Mouse (Mus musculus) E14TG2a.4 (cell line): ENCODE measurements around the gene Serpina3b.
"Not testable (repeated sequence)": the region's sequence is repeated elsewhere in the genome, so short reads cannot be mapped to it uniquely, and the experiment has no call there.

ENCODE experiments used
- H3K27me3 ChIP-seq: 2 replicates; pipeline ENCODE4 v1.6.1; 2014; ENCODE audit warnings: low read length, control low read depth; ENCODE audit not compliant: insufficient read depth
- H3K36me3 ChIP-seq: 2 replicates; pipeline ENCODE4 v1.6.1; 2014; ENCODE audit warnings: low read length, control low read depth; ENCODE audit not compliant: insufficient read depth
- H3K4me1 ChIP-seq: replicated peaks from 2 replicates; pipeline ENCODE4 v1.6.1; 2014; ENCODE audit warnings: low read depth, low read length, control low read depth
- H3K4me3 ChIP-seq: replicated peaks from 2 replicates; pipeline ENCODE4 v1.5.1; 2014; ENCODE audit warnings: mild to moderate bottlenecking, low read length
- H3K9me3 ChIP-seq: 2 replicates; pipeline ENCODE4 v1.6.1; 2014; ENCODE audit warnings: low read length, control low read depth
- CTCF ChIP-seq: conservative IDR thresholded peaks from 2 replicates; pipeline ENCODE4 v1.5.1; 2014; ENCODE audit warnings: low read length
- NANOG ChIP-seq: IDR thresholded peaks from 2 replicates; pipeline ENCODE4 v1.6.1; 2014; ENCODE audit warnings: borderline replicate concordance, low read length, mixed read lengths
- POU5F1 ChIP-seq: IDR thresholded peaks from 2 replicates; pipeline ENCODE4 v1.6.1; 2014; ENCODE audit warnings: low read length, borderline replicate concordance

The Serpina3b gene

DNA sequence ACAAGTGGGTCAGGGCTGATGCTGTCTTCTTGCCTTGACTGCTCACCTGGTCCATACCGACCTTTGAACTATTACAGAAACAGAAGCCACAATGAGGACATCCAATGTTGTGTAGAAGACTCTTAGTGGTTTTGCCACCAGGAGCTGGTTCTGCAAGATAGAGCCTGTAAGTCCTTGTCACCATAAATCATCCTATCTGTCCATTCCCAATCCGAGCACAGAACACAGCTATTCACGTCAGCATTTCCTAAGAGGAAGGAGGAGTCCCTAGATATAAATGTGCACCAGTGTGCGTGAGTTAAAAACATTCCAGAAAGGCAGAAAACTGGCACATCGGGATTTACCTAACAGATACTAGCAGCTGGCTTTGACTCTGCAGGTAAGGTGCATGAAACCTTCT, at the start of gene Serpina3b:
Gene Serpina3b (plus strand): TSS at position 301 of the 400 bp plus-strand sequence.
- no peak within 1 kb of the TSS for H3K4me3 ChIP-seq
- TF ChIP-seq NANOG (no peak), POU5F1 (no peak), CTCF (no peak)
- H3K9me3 ChIP-seq, result no peaks in the 10 kb centered on the region
- no peaks in the 10 kb centered on the region for H3K36me3 ChIP-seq
- H3K27me3 ChIP-seq, result no peaks in the 10 kb centered on the region
- H3K4me1 ChIP-seq, result no peaks in the 10 kb centered on the region

DNA sequence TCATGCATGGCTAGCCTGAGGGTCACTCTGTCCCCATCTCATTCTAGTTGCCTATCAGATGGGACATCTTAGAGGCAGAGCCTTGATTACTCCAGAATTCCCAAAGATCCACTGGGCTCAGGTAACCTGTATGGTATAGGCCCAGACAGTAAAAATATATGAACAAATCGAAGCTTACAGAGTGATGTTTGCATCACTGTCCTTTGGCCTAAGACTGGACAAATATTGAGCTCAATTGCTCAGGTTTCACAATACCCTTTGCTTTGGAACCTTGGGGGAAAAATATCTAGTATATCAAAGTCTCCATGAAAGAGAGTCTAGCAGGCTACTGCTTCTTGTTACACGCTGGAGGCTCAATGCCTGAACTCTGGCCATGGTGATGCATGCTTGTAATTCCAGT, 37.7 kb upstream of the Serpina3b start:
- H3K4me1 ChIP-seq, result no peaks in the 10 kb centered on the region
- no peak for TF ChIP-seq POU5F1
- no peaks in the 10 kb centered on the region for H3K27me3 ChIP-seq
- no peaks in the 10 kb centered on the region for H3K9me3 ChIP-seq
- H3K36me3 ChIP-seq, result no peaks in the 10 kb centered on the region
- no peak overlapping the region for H3K4me3 ChIP-seq

DNA sequence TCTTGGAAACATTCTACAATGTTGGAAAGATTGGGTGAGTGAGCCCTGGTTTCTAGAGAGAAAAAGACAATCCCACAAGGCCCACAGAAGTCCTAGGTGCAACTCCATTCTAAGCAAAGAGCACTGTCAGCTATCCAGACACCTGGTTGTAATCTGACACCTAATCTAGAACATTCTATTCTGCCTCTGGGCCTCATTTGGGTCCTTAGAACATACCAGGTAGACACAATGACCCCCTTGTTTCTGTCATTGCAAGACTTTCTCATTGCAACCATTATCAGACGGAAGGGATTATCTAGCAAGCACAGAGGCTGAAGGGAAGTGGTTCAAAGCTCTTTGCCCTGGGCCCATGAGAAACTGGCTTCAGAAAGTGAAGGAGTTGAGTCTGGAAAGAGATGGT, 36.5 kb upstream of the Serpina3b start:
- H3K27me3 ChIP-seq, result no peaks in the 10 kb centered on the region
- H3K4me1 ChIP-seq, result no peaks in the 10 kb centered on the region
- no peaks in the 10 kb centered on the region for H3K9me3 ChIP-seq
- H3K4me3 ChIP-seq, result no peak overlapping the region
- H3K36me3 ChIP-seq, result no peaks in the 10 kb centered on the region
- no peak for TF ChIP-seq NANOG
- TF ChIP-seq CTCF, result no peak
- no peak for TF ChIP-seq POU5F1

DNA sequence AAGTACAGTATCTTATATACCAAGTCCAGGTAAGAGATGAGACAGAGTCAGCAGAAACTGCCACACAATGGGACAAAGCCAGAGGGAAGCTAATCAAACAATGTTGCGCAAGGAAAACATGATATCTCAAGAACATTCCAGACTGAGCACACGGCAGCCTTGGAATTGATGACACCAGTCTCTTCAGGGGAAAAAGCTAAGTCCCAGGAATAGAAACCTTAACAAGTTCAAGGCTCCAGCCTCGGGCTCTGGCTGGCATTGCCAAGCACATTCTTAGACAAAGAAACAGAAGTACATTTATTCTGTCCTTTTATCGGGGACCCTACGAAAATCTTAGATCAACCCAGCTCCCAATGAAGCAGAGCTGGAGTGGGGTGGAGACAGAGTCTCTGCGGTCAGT, 27.0 kb upstream of the Serpina3b start, which contains the start of gene Serpina5:
Gene Serpina5 (plus strand): TSS at position 346 of the 400 bp plus-strand sequence.
- no peak within 1 kb of the TSS for H3K4me3 ChIP-seq
- no peaks in the 10 kb centered on the region for H3K4me1 ChIP-seq
- H3K36me3 ChIP-seq, result no peaks in the 10 kb centered on the region
- H3K27me3 ChIP-seq, result no peaks in the 10 kb centered on the region
- no peaks in the 10 kb centered on the region for H3K9me3 ChIP-seq
- TF ChIP-seq CTCF (no peak), NANOG (no peak), POU5F1 (no peak)

DNA sequence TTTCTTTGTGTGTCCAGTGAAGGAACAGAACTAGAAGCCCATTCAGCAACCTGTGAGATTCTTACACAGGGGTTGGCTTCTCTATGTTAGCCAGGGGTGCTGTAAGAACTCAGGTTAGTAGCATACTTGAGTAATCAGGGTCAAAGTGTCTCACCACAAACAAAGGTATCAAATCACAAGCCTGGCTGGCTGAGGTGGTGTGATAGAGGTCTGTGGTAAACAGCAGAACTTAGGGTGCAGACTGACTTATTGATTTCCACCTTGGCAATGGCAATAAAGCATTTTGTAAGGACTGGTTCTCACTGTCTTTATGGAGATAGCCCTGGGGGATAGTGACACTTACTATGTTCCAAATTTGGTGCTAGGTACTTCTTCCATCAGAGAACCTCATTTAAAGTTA, 21.9 kb upstream of the Serpina3b start:
- H3K36me3 ChIP-seq, result no peaks in the 10 kb centered on the region
- no peaks in the 10 kb centered on the region for H3K27me3 ChIP-seq
- H3K4me3 ChIP-seq, result no peak overlapping the region
- H3K9me3 ChIP-seq, result no peaks in the 10 kb centered on the region
- no peaks in the 10 kb centered on the region for H3K4me1 ChIP-seq
- TF ChIP-seq CTCF, result no peak
- TF ChIP-seq NANOG, result no peak
- TF ChIP-seq POU5F1, result no peak

DNA sequence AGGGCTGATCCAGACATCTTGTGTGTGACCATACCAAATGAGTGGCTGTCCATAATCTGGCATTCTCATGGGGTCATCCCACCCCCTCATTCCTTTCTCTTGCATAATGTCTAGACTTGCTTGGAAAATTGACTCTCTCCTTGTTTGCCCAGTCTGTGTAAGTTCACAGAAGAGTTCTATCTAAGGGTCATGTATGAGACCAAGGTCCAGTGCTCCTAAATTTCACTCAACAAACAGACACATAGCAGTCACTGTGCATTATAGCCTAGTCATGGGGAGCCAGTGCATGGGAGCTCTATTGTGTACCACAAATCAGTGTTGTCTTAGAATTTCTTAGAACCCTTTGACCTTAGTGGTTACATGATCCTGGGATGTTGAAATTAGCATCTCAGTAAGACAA, 20.9 kb upstream of the Serpina3b start:
- TF ChIP-seq NANOG (no peak), POU5F1 (no peak), CTCF (no peak)
- no peaks in the 10 kb centered on the region for H3K4me1 ChIP-seq
- H3K4me3 ChIP-seq, result no peak overlapping the region
- H3K27me3 ChIP-seq, result no peaks in the 10 kb centered on the region
- H3K36me3 ChIP-seq, result no peaks in the 10 kb centered on the region
- no peaks in the 10 kb centered on the region for H3K9me3 ChIP-seq

DNA sequence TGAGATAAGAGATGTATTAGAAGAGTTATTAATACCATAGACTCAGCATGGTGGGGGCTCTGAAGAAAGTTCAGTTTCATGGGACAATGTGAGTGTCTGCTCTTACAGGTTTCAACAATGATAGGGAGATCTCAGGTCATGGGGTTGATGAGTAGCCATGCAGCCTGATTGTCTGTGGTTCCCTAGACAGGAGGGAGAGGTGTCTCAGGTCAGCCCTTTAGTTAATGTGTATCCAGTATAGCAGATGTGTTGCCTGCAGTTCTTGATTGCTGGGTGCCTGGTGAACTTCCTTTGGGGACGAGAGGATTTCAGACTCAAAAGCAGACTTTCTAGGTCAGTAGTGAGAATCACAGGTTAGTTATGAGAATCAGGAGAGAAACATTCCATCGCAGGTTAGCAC, 19.3 kb upstream of the Serpina3b start:
- H3K4me3 ChIP-seq, result no peak overlapping the region
- 0 out of 2 replicates have a peak, but pooled peaks cover 6% of the 10 kb centered on the region for H3K9me3 ChIP-seq
- no peaks in the 10 kb centered on the region for H3K36me3 ChIP-seq
- no peaks in the 10 kb centered on the region for H3K4me1 ChIP-seq
- H3K27me3 ChIP-seq, result no peaks in the 10 kb centered on the region
- TF ChIP-seq NANOG (no peak), CTCF (no peak), POU5F1 (no peak)

DNA sequence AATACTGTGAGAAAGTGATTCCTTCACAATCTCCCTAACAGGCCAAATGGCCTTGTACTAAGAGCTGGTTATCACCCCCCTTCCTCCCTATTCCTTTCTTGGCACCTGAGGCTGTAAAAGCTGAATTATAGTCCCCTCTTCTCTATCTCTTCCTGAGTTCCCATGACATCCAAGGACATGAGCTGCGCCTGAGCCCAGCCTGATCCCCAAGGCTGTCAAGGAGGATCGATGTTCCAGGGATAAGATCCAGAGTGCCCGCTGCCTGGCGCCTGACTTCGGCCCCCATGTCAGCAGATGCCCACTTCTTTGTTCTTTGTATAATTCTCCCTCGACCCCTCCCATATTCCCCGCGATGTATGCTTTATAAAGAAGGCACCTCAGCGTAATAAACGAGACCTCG, 15.5 kb upstream of the Serpina3b start, which contains the start of gene Serpina3a:
Gene Serpina3a (plus strand): TSS at position 392 of the 400 bp plus-strand sequence.
- H3K4me3 ChIP-seq, H3K4me1 ChIP-seq, H3K27me3 ChIP-seq, H3K9me3 ChIP-seq, H3K36me3 ChIP-seq: not testable (repeated sequence)

DNA sequence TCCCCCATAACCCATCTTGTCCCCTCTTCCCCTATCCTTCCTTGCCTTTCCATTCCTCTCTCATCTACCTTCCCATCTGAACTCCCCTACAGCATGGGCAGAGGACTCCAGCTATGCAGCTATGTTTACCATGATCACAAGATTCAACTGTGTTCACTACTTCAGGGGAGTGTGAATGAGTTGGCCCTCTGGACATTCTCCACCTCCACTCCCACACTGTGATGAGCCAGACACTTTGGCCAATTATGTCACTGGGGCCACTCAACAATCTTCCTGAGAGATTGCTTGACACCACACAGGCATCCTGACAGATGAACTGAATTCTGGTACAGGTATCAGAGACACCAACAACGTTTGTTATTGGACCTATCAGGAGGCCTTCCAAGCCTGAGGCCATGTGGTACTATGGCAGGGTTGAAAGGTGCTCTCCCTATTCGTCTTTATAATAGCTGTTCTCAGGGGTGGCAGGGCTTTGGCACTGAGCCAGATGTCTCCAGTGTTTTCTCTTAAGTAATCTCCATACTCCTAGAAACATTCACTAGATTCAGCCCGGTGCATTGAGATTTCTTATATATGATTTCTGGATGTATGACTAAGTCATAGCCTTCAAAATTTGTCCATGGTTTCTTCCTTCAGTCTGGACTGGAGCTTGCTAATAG, 12.7 kb upstream of the Serpina3b start:
- Histone ChIP-seq H3K4me3 (no peak overlapping the region), H3K4me1 (no peaks in the 10 kb centered on the region), H3K9me3 (peaks cover 6% of the 10 kb centered on the region), H3K27me3 (no peaks in the 10 kb centered on the region), H3K36me3 (no peaks in the 10 kb centered on the region)
- TF ChIP-seq CTCF, result no peak
- TF ChIP-seq NANOG, result no peak
- no peak for TF ChIP-seq POU5F1
